Mouse (Mus musculus) midbrain, embryonic 15.5 days (tissue): ENCODE data around the gene Hectd3. TPM values are rescaled to one million over a fixed set of nuclear protein-coding genes. Genes with fewer than 3 reads are reported as not detected.

Experiments used
- polyA plus RNA-seq: library from polyadenylated mRNA; unstranded; fragments of >200 nt; fragmentation: Nextera tagmentation; extraction: Ambion mirVana; gene quantifications from 2 replicates; pipeline ENCODE4 v1.2.1, GENCODE M21; 2015

The Hectd3 gene
- polyA plus RNA-seq, 1 experiment from 2014 or later: 25.8 TPM

Other genes starting within 250 kb of the Hectd3 start
- gene Toe1, start 187.7 kb upstream of the Hectd3 start, polyA plus RNA-seq: 31.9 and 32.0 TPM in 2 replicates
- gene Mutyh, start 187.6 kb upstream of the Hectd3 start, polyA plus RNA-seq: 8.3 and 9.5 TPM in 2 replicates
- gene Hpdl, start 173.6 kb upstream of the Hectd3 start, polyA plus RNA-seq: 0.59 and 0.92 TPM in 2 replicates
- gene Zswim5, start 117.9 kb upstream of the Hectd3 start, polyA plus RNA-seq: 6.7 and 6.8 TPM in 2 replicates
- 51.4 and 59.7 TPM in 2 replicates for gene Urod, start 904 bp upstream of the Hectd3 start, polyA plus RNA-seq
- 44.6 and 46.2 TPM in 2 replicates for gene Eif2b3, start 24.1 kb downstream of the Hectd3 start, polyA plus RNA-seq
- gene Ptch2, start 100.8 kb downstream of the Hectd3 start, polyA plus RNA-seq: 7.7 and 9.0 TPM in 2 replicates
- gene Btbd19, start 130.4 kb downstream of the Hectd3 start, polyA plus RNA-seq: 3.9 and 4.3 TPM in 2 replicates
- gene Tctex1d4, start 131.5 kb downstream of the Hectd3 start, polyA plus RNA-seq: 0.42 TPM in 1 of 2 replicates, not detected in the other
- 19.1 and 19.3 TPM in 2 replicates for gene Plk3, start 138.6 kb downstream of the Hectd3 start, polyA plus RNA-seq
- gene Rps8, start 160.9 kb downstream of the Hectd3 start, polyA plus RNA-seq: 430 and 431 TPM in 2 replicates
- gene Kif2c, start 187.3 kb downstream of the Hectd3 start, polyA plus RNA-seq: 8.1 and 10.0 TPM in 2 replicates